In genomic region chr10:45668266-45668665, GRCm38 (mm10) we compare ENCODE assay signal across 18 mouse cellular contexts.
DNase-seq lines count a peak whose midpoint lies in the region; TF ChIP-seq lines count a peak whose summit lies in the region.
"Had no signal": no experiment of that assay in that cellular context is flagged by ENCODE, and none has a peak within 500 bp of the region (broad histone marks: within the 10 kb centered on the region; RNA-seq: fewer than 3 reads in every experiment).

No protein-coding gene starts in this region.

- peak overlapping the region; percentile 72 for H3K27ac ChIP-seq in layer of hippocampus, adult 2 months
- H3K27ac ChIP-seq in limb, embryonic 10.5 days = no peak overlapping the region
- H3K27ac ChIP-seq: embryonic facial prominence, embryonic 10.5 days; embryonic facial prominence, embryonic 12.5 days; forebrain, embryonic 13.5 days had no signal

- no peaks in the 10 kb centered on the region for H3K9me3 ChIP-seq in E14TG2a.4 (ENCODE audit: low read length)
- no peaks in the 10 kb centered on the region for H3K9me3 ChIP-seq in limb, embryonic 10.5 days (replicated peaks)
- H3K9me3 ChIP-seq: embryonic facial prominence, embryonic 12.5 days; forebrain, embryonic 13.5 days had no signal

- no peaks in the 10 kb centered on the region for H3K4me1 ChIP-seq in E14TG2a.4 (replicated peaks; ENCODE audit: low read depth, low read length)
- H3K4me1 ChIP-seq in limb, embryonic 10.5 days = peaks cover 2% of the 10 kb centered on the region
- H3K4me1 ChIP-seq: embryonic facial prominence, embryonic 12.5 days; forebrain, embryonic 13.5 days had no signal

- peak; percentile 55 for TF ChIP-seq CTCF in layer of hippocampus, adult 2 months (conservative IDR thresholded peaks at IDR 0.05)
- 0 out of 2 replicates have a peak, but pooled peaks have one; percentile 2 for TF ChIP-seq CTCF in E14TG2a.4 (conservative IDR thresholded peaks at IDR 0.05; ENCODE audit: low read length)
- TF ChIP-seq CTCF in brain, embryonic 14.5 days (IDR thresholded peaks at IDR 0.05; ENCODE audit: borderline replicate concordance, extremely low read depth, insufficient read depth, insufficient read length) = peak; percentile 1; the same call in 1 of the 2 replicates

- no peaks in the 10 kb centered on the region for H3K36me3 ChIP-seq in E14TG2a.4 (ENCODE audit: insufficient read depth, low read length)
- H3K36me3 ChIP-seq in limb, embryonic 10.5 days = peaks cover 28% of the 10 kb centered on the region

- DNase-seq in layer of hippocampus, adult 2 months (ENCODE audit: low spot score in 2 of 2) = peak in 1 of 2 experiments; percentile 39
- DNase-seq in layer of hippocampus, adult 8-10 months (ENCODE audit: low spot score in 2 of 2) = no peak
- peak; percentile 11 for DNase-seq in R1 (ENCODE audit: low read depth, low spot score)
- no peak for DNase-seq in brain, embryonic 14.5 days (ENCODE audit: low read depth)
- no peak for DNase-seq in limb, embryonic 10.5 days (ENCODE audit: low spot score)
- DNase-seq in retina, postnatal 1 day = no peak
- DNase-seq: adrenal gland, adult 8-10 months; adrenal gland, postnatal 14 days; adrenal gland, postnatal 36 days; cerebellum, adult 11-12 months; cerebellum, adult 9-10 months; cerebellum, postnatal 10 days; cerebellum, postnatal 25 days had no signal

- H3K4me3 ChIP-seq in layer of hippocampus, adult 2 months = no peak overlapping the region
- no peak overlapping the region for H3K4me3 ChIP-seq in E14TG2a.4 (replicated peaks; ENCODE audit: low read length)
- H3K4me3 ChIP-seq in limb, embryonic 10.5 days = no peak overlapping the region
- H3K4me3 ChIP-seq: embryonic facial prominence, embryonic 10.5 days; embryonic facial prominence, embryonic 12.5 days; forebrain, embryonic 13.5 days had no signal

- no peak for TF ChIP-seq POLR2A in brain, embryonic 14.5 days (IDR thresholded peaks at IDR 0.05; ENCODE audit: borderline replicate concordance, extremely low read depth, insufficient read depth, insufficient read length, poor library complexity, severe bottlenecking)

- 95% methylated on average over 2 of the region's 2 CpGs for WGBS in limb, embryonic 10.5 days

- no peaks in the 10 kb centered on the region for H3K27me3 ChIP-seq in E14TG2a.4 (ENCODE audit: insufficient read depth, low read length)
- no peaks in the 10 kb centered on the region for H3K27me3 ChIP-seq in limb, embryonic 10.5 days (ENCODE audit: low read depth, poor library complexity, severe bottlenecking)
- H3K27me3 ChIP-seq: CH12.LX; embryonic facial prominence, embryonic 12.5 days; forebrain, embryonic 13.5 days had no signal

Comparison
In these comparisons a context has a peak if more than half of its experiments do, and no peak if none do; other contexts are left out.
1. CTCF ChIP-seq: peak in every context shown above with its lines; median percentile 55 in layer of hippocampus, adult 2 months; 2 in E14TG2a.4; 1 in brain, embryonic 14.5 days.